Mouse (Mus musculus) large intestine, adult 2 months (tissue): ENCODE measurements around the gene Glipr1l3. TPM values are rescaled to one million over a fixed set of nuclear protein-coding genes. Genes with fewer than 3 reads are reported as not detected.
"Not testable (repeated sequence)": the region's sequence is repeated elsewhere in the genome, so short reads cannot be mapped to it uniquely, and the experiment has no call there.

ENCODE experiments used
- DNase-seq: peaks from one replicate; pipeline ENCODE4 v3.0.0-alpha.2; 2012; ENCODE audit warnings: low read depth, low spot score
- WGBS: fragments of 180-500 bp; shearing (Covaris S2); methylation state at CpG from one replicate; pipeline ENCODE4 v1.1.7; 2018; 5-methylcytosine and 5-hydroxymethylcytosine counted together
- polyA plus RNA-seq: library from polyadenylated mRNA; depleted of rRNA; stranded (reverse); fragments of >200 nt; gene quantifications from 2 replicates; pipeline ENCODE4 v1.2.3, GENCODE M21; 2012; rRNA removed

Gene Glipr1l3
- polyA plus RNA-seq = not detected in 2 replicates

- 19% methylated on average over 15 of the region's 15 CpGs for WGBS
- peak; percentile 6 for DNase-seq
Observed at GRCm38 (mm10) chr10:112159882-112160560, at the start of gene Glipr1l3. TSS of gene Glipr1l3 (minus strand) at chr10:112160327.

GRCm38 (mm10) chr10:112203463-112203862, 43.3 kb upstream of the Glipr1l3 start:
- 64% methylated on average over 2 of the region's 2 CpGs for WGBS
- DNase-seq = no peak

- WGBS = 85% methylated on average over 2 of the region's 2 CpGs
- not testable (repeated sequence) for DNase-seq
Observed at GRCm38 (mm10) chr10:112193919-112194318, 33.8 kb upstream of the Glipr1l3 start.

- WGBS = 18% methylated on average over 13 of the region's 13 CpGs
- DNase-seq = not testable (repeated sequence)
Observed at GRCm38 (mm10) chr10:112177027-112177426, 16.9 kb upstream of the Glipr1l3 start.

- WGBS = 17% methylated on average over 4 of the region's 4 CpGs
- DNase-seq = no peak
Observed at GRCm38 (mm10) chr10:112163168-112163766, 3.1 kb upstream of the Glipr1l3 start, which contains the start of gene Caps2. TSS of gene Caps2 (plus strand) at chr10:112163621.

GRCm38 (mm10) chr10:112139834-112140233, 20.3 kb downstream of the Glipr1l3 start:
- 47% methylated on average over 2 of the region's 2 CpGs for whole genome bisulfite sequencing
- DNase-seq = no peak

- WGBS = 33% methylated on average over 6 of the region's 6 CpGs
- no peak for DNase-seq
Observed at GRCm38 (mm10) chr10:112138871-112139430, 21.2 kb downstream of the Glipr1l3 start.

- no peak for DNase-seq
- WGBS = 17% methylated on average over 9 of the region's 9 CpGs
Observed at GRCm38 (mm10) chr10:112138050-112138870, 21.9 kb downstream of the Glipr1l3 start.

DNA sequence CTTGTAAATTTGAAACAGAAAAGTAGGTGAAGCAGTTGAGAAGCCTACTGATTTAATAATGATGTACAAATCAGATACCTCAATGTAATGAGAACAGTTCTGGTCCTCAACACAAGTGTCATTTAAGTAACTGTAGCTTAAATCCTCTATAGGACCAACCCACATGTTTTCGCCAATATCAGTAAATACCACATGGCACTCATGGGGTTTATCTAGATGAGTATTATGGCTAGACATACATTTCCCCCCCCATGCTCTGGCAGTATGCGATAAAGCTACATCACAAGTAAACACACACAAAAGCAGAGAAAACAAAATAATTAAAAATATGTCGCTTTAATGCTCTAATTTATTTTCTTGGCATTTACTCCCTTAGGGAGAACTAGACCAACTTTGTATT, 27.9 kb downstream of the Glipr1l3 start:
- no peak for DNase-seq
- 85% methylated on average over 3 of the region's 3 CpGs for WGBS

GRCm38 (mm10) chr10:112127682-112128230, 32.4 kb downstream of the Glipr1l3 start:
- 78% methylated on average over 6 of the region's 6 CpGs for WGBS

GRCm38 (mm10) chr10:112125090-112125489, 35.0 kb downstream of the Glipr1l3 start:
- DNase-seq = not testable (repeated sequence)
- 51% methylated on average over 2 of the region's 2 CpGs for WGBS

More at GRCm38 (mm10) chr10:112127682-112128230, 32.4 kb downstream of the Glipr1l3 start:
- DNase-seq = not testable (repeated sequence)

- no peak for DNase-seq
- whole genome bisulfite sequencing = 88% methylated on average over 7 of the region's 7 CpGs
Observed at GRCm38 (mm10) chr10:112110401-112110800, 49.7 kb downstream of the Glipr1l3 start.

- DNase-seq = not testable (repeated sequence)
- 3% methylated on average over 5 of the region's 5 CpGs for WGBS
Observed at GRCm38 (mm10) chr10:112105785-112106184, 54.3 kb downstream of the Glipr1l3 start.

Other genes starting within 250 kb of the Glipr1l3 start
- gene Krr1, start 187.7 kb downstream of the Glipr1l3 start, polyA plus RNA-seq = 5.1 and 7.0 TPM in 2 replicates
- 24.9 and 30.2 TPM in 2 replicates for gene Glipr1, start 157.7 kb downstream of the Glipr1l3 start, polyA plus RNA-seq
- gene Glipr1l1, start 100.1 kb downstream of the Glipr1l3 start, polyA plus RNA-seq = not detected in 2 replicates
- gene Glipr1l2, start 77.0 kb downstream of the Glipr1l3 start, polyA plus RNA-seq = not detected in 2 replicates
- 0.07 TPM in 1 of 2 replicates, not detected in the other for gene Caps2, start 3.3 kb upstream of the Glipr1l3 start, polyA plus RNA-seq
- gene Kcnc2, start 110.8 kb upstream of the Glipr1l3 start, polyA plus RNA-seq = 0.11 and 0.15 TPM in 2 replicates